Mouse (Mus musculus) heart, embryonic 11.5 days (tissue): ENCODE data around the gene Cdk16. TPM values are rescaled to one million over a fixed set of nuclear protein-coding genes. Genes with fewer than 3 reads are reported as not detected.

Source experiments
- ATAC-seq: fragments of 200-750 bp; cut with Nextera tagmentation; replicated peaks from 2 replicates; pipeline ENCODE4 v1.8.0; 2017; ENCODE audit warnings: moderate library complexity; ENCODE audit not compliant: insufficient number of reproducible peaks, low FRiP score, low TSS enrichment
- H3K27ac ChIP-seq: fragments of 300-500 bp; sonication (generic); 2 replicates; pipeline ENCODE4 v1.5.1; 2014; ENCODE audit warnings: mild to moderate bottlenecking, low read depth, low read length
- H3K27me3 ChIP-seq: fragments of 300-500 bp; sonication (generic); 2 replicates; pipeline ENCODE4 v1.6.1; 2014; ENCODE audit warnings: mild to moderate bottlenecking, low read length, mixed read lengths; ENCODE audit not compliant: control insufficient read depth, insufficient read depth
- H3K36me3 ChIP-seq: fragments of 300-500 bp; sonication (generic); 2 replicates; pipeline ENCODE4 v1.6.1; 2014; ENCODE audit warnings: mild to moderate bottlenecking, low read length, moderate library complexity, mixed read lengths; ENCODE audit not compliant: control insufficient read depth, insufficient read depth
- H3K4me1 ChIP-seq: fragments of 300-500 bp; sonication (generic); 2 replicates; pipeline ENCODE4 v1.6.1; 2014; ENCODE audit warnings: low read length; ENCODE audit not compliant: control insufficient read depth, insufficient read depth
- H3K4me2 ChIP-seq: fragments of 300-500 bp; sonication (generic); 2 replicates; pipeline ENCODE4 v1.6.1; 2014; ENCODE audit warnings: mild to moderate bottlenecking, moderate library complexity
- H3K4me3 ChIP-seq: fragments of 300-500 bp; sonication (generic); 2 replicates; pipeline ENCODE4 v1.5.1; 2014; ENCODE audit warnings: low read depth, low read length
- H3K9ac ChIP-seq: fragments of 300-500 bp; sonication (generic); 2 replicates; pipeline ENCODE4 v1.6.1; 2014; ENCODE audit warnings: mild to moderate bottlenecking, low read depth, low read length, moderate library complexity
- H3K9me3 ChIP-seq: fragments of 300-500 bp; sonication (generic); replicated peaks from 2 replicates; pipeline ENCODE4 v1.6.1; 2016; ENCODE audit warnings: low read length; ENCODE audit not compliant: control insufficient read depth
- WGBS: fragments of 180-500 bp; shearing (Covaris S2); extraction: QIAGEN DNeasy Blood & Tissue Kit; methylation state at CpG from one replicate; pipeline ENCODE4 v1.1.7; 2014; ENCODE audit not compliant: insufficient replicate concordance; 5-methylcytosine and 5-hydroxymethylcytosine counted together
- polyA plus RNA-seq: library from polyadenylated mRNA; unstranded; fragments of >200 nt; fragmentation: Nextera tagmentation; extraction: Ambion mirVana; gene quantifications from 2 replicates; pipeline ENCODE4 v1.2.1, GENCODE M21; 2014

The Cdk16 gene
- 77.1 and 89.3 TPM in 2 replicates for polyA plus RNA-seq

DNA sequence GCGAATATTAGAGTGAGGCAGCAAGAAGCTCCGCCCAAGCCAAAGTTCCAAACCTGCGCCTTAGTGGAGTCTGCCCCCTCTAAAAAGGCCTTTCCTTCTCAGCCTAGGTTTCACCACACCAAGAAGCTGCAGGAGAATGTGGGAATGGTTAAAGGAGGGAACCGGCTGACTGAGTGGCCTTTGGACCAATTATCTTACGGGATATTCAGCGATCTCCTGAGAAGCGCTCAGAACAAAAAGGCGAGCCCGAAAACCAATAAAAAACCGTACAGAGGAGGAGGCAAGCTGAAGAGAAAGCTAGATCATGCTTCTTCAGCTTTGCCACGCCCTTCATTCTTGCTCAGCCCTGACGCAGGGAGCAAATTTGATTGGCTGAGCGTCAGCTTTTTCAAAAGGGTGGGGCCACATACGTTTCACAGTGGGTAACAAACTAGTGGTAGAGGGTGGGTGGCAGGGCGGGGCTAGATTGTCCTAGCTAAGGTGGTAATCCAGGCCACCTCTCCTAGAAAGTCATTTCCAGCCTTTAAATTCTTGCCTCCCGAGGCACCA, at the start of gene Cdk16:
TSS of gene Cdk16 (plus strand) at position 436 of the 549 bp plus-strand sequence.
- peak within 1 kb of the TSS; percentile 74 for H3K4me2 ChIP-seq
- H3K4me1 ChIP-seq: no peaks in the 10 kb centered on the region
- peak within 1 kb of the TSS; percentile 67 for H3K4me3 ChIP-seq
- WGBS: 15% methylated on average over 16 of the region's 16 CpGs
- peak within 1 kb of the TSS; percentile 87 for H3K9ac ChIP-seq
- no peaks in the 10 kb centered on the region for H3K27me3 ChIP-seq
- H3K36me3 ChIP-seq: peaks cover 3% of the 10 kb centered on the region; the same call in 1 of the 2 replicates
- no peaks in the 10 kb centered on the region for H3K9me3 ChIP-seq
- peak; percentile 91 for ATAC-seq
- peak within 1 kb of the TSS; percentile 97 for H3K27ac ChIP-seq

- no peak overlapping the region for H3K4me3 ChIP-seq
- no peak overlapping the region for H3K4me2 ChIP-seq
- H3K4me1 ChIP-seq: no peaks in the 10 kb centered on the region
- ATAC-seq: no peak
- no peaks in the 10 kb centered on the region; the same call in 1 of the 2 replicates for H3K36me3 ChIP-seq
- H3K27me3 ChIP-seq: no peaks in the 10 kb centered on the region
- H3K9ac ChIP-seq: no peak overlapping the region
- no peak overlapping the region for H3K27ac ChIP-seq
- no peaks in the 10 kb centered on the region for H3K9me3 ChIP-seq
- WGBS: 90% methylated on average over 2 of the region's 2 CpGs
These were observed 49.6 kb upstream of the Cdk16 start for GRCm38 (mm10) chrX:20638141-20638540.

GRCm38 (mm10) chrX:20644780-20645179, 43.0 kb upstream of the Cdk16 start:
- H3K4me1 ChIP-seq: no peaks in the 10 kb centered on the region
- H3K4me3 ChIP-seq: no peak overlapping the region
- no peak for ATAC-seq
- no peak overlapping the region for H3K9ac ChIP-seq
- 79% methylated on average over 5 of the region's 5 CpGs for WGBS
- no peaks in the 10 kb centered on the region for H3K9me3 ChIP-seq
- no peak overlapping the region for H3K27ac ChIP-seq
- H3K27me3 ChIP-seq: no peaks in the 10 kb centered on the region
- no peak overlapping the region for H3K4me2 ChIP-seq
- H3K36me3 ChIP-seq: peaks cover 6% of the 10 kb centered on the region

DNA sequence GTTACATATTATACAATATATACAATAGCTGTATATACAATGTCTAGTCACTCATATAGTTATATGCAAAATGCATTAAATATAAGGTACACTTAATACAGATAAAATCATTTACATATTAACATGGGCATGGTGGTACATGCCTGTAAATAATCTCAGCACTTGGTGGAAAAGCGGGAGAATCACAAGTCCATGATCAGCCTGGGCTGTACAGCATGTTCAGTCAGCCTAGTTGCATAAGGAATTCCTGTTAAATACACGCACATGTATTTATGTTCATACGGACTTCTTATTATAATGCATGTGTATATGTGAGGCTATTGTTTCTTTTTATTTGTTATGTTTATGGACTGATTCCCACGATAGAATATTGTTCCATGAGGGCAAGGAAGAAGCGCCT, 30.2 kb upstream of the Cdk16 start:
- H3K9me3 ChIP-seq: no peaks in the 10 kb centered on the region
- peak overlapping the region; percentile 52 for H3K4me3 ChIP-seq
- H3K36me3 ChIP-seq: no peaks in the 10 kb centered on the region
- 35% methylated on average over 5 of the region's 5 CpGs for WGBS
- H3K9ac ChIP-seq: no peak overlapping the region
- H3K4me1 ChIP-seq: no peaks in the 10 kb centered on the region
- H3K27me3 ChIP-seq: no peaks in the 10 kb centered on the region
- peak overlapping the region; percentile 76 for H3K4me2 ChIP-seq
- no peak overlapping the region for H3K27ac ChIP-seq
- no peak for ATAC-seq

- Histone ChIP-seq H3K36me3 (no peaks in the 10 kb centered on the region), H3K4me1 (no peaks in the 10 kb centered on the region), H3K9ac (peak within 1 kb of the TSS; percentile 61), H3K4me3 (peak within 1 kb of the TSS; percentile 52), H3K9me3 (no peaks in the 10 kb centered on the region), H3K27ac (peak within 1 kb of the TSS; percentile 29), H3K27me3 (no peaks in the 10 kb centered on the region), H3K4me2 (peak within 1 kb of the TSS; percentile 76)
- 12% methylated on average over 27 of the region's 27 CpGs for WGBS
- ATAC-seq: peak; percentile 85
These were observed 29.6 kb upstream of the Cdk16 start, which contains the start of gene Uba1 for GRCm38 (mm10) chrX:20658026-20658652. Gene Uba1 (plus strand): TSS chrX:20658326.

DNA sequence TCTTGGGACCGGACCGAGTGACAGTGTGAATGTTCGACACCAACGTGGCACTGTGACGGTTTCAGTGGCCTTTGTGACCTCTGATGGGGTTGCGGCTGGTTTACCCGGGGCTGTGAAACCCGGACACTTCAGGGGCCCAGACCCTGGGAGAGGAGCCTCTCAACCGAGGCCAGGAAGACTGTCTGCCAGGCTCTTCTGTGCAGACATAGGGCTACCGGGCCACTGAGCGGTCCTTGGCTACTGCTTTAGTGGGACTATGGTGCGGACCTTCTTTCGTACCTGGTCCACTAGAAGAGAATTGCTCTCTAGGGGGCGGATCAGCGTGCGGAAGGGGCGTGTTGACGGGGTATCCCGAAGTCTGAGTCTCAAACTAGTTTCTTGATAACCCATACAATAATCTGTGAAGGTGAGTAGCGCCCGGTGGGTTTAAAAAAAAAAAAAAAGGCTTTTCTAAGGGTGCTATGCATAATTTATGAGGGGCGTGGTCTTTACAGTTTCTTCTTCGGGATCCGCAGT, 28.8 kb upstream of the Cdk16 start:
- Histone ChIP-seq H3K4me2 (peak overlapping the region; percentile 76), H3K4me3 (peak overlapping the region; percentile 52), H3K9me3 (no peaks in the 10 kb centered on the region), H3K4me1 (no peaks in the 10 kb centered on the region), H3K36me3 (no peaks in the 10 kb centered on the region), H3K9ac (peak overlapping the region; percentile 61), H3K27me3 (no peaks in the 10 kb centered on the region), H3K27ac (peak overlapping the region; percentile 29; the same call in 1 of the 2 replicates)
- 0 out of 2 replicates have a peak, but pooled peaks have one; percentile 12 for ATAC-seq
- 13% methylated on average over 24 of the region's 24 CpGs for WGBS

DNA sequence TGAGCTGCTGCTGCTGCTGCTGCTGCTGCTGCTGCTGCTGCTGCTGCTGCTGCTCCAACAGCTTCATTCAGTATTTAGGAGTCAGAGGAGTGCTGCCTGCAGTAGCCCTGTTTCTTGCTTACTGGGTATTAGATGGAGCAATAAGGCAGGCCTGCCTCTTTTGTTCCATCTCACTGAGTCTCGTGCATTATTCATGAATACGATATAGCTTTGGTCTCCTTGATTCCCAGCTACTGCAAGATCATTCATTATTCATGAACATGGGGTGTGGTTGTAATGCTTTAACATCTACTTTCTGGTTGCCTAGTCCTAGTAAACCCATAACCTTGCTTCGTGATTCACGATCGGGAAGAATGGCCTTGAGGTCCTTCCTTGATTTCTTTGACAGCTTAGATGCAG, 25.4 kb upstream of the Cdk16 start:
- Histone ChIP-seq H3K27me3 (no peaks in the 10 kb centered on the region), H3K9ac (no peak overlapping the region), H3K27ac (no peak overlapping the region), H3K4me3 (peak overlapping the region; percentile 72; the same call in 1 of the 2 replicates), H3K36me3 (no peaks in the 10 kb centered on the region), H3K9me3 (no peaks in the 10 kb centered on the region), H3K4me1 (peaks cover 5% of the 10 kb centered on the region; the same call in 1 of the 2 replicates), H3K4me2 (no peak overlapping the region)
- ATAC-seq: no peak
- 26% methylated on average over 5 of the region's 5 CpGs for WGBS

DNA sequence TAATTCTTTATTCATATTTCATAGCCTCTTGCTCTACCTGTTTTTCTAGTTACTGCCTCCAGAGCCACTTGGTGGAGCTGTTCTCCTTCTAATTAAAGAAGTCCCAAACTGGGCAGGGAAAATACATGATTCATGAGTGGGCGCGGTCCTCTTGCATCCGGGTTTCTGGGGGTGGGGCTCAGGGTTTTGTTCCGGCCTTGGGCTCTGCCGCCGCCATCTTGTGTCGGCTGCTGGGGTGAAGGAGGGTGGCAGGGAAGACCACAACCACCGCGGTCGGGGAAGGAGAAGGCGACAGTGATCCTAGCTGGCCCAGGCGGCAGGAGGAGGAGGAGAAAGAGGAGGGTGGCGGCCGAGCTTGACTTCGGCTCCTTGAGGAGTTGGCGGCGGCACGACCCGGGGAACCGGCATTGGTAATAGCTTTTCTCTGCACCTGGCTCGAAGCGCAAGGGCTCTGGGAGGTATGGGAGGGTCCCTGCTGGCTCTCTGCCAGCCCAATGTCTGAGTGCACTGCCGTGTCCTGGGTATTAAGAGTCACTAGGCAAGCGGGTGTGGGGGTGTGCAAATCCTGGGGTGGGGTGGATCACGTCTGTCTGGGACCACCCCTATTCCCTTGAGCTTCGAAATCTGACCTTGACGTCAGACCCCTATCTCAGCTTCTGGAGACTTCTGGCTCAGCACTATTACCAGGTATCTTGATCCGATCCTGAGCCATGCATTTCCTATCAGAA, 24.9 kb upstream of the Cdk16 start:
- peak; percentile 79 for ATAC-seq
- H3K9ac ChIP-seq: peak overlapping the region; percentile 86
- 20% methylated on average over 27 of the region's 28 CpGs for WGBS
- peaks cover 5% of the 10 kb centered on the region; the same call in 1 of the 2 replicates for H3K4me1 ChIP-seq
- H3K9me3 ChIP-seq: no peaks in the 10 kb centered on the region
- H3K36me3 ChIP-seq: no peaks in the 10 kb centered on the region
- peak overlapping the region; percentile 82 for H3K27ac ChIP-seq
- H3K4me3 ChIP-seq: peak overlapping the region; percentile 72
- peak overlapping the region; percentile 64 for H3K4me2 ChIP-seq
- no peaks in the 10 kb centered on the region for H3K27me3 ChIP-seq
